Mouse (Mus musculus) embryonic facial prominence, embryonic 14.5 days (tissue): ENCODE measurements around the gene Gse1. TPM values are rescaled to one million over a fixed set of nuclear protein-coding genes. Genes with fewer than 3 reads are reported as not detected.

Source experiments
- ATAC-seq: fragments of 200-750 bp; cut with Nextera tagmentation; 2 replicates; pipeline ENCODE4 v1.8.0; 2017; ENCODE audit warnings: low read depth, moderate number of reproducible peaks, moderate TSS enrichment
- DNase-seq: peaks from one replicate; pipeline ENCODE4 v3.0.0-alpha.2; 2015; ENCODE audit warnings: low spot score
- H3K27ac ChIP-seq: fragments of 300-500 bp; sonication (generic); replicated peaks from 2 replicates; pipeline ENCODE4 v1.5.1; 2014; ENCODE audit warnings: low read depth, mild to moderate bottlenecking, low read length, moderate library complexity
- H3K27me3 ChIP-seq: fragments of 300-500 bp; sonication (generic); replicated peaks from 2 replicates; pipeline ENCODE4 v1.6.1; 2014; ENCODE audit warnings: low read length; ENCODE audit not compliant: control insufficient read depth, insufficient read depth
- H3K36me3 ChIP-seq: fragments of 300-500 bp; sonication (generic); 2 replicates; pipeline ENCODE4 v1.6.1; 2014; ENCODE audit warnings: low read length, mixed read lengths; ENCODE audit not compliant: control insufficient read depth, insufficient read depth
- H3K4me1 ChIP-seq: fragments of 300-500 bp; sonication (generic); 2 replicates; pipeline ENCODE4 v1.6.1; 2014; ENCODE audit warnings: antibody characterized with exemption, low read length; ENCODE audit not compliant: control insufficient read depth, insufficient read depth
- H3K4me2 ChIP-seq: fragments of 300-500 bp; sonication (generic); 2 replicates; pipeline ENCODE4 v1.6.1; 2014; ENCODE audit warnings: low read depth, mild to moderate bottlenecking, low read length, moderate library complexity, mixed read lengths
- H3K4me3 ChIP-seq: fragments of 300-500 bp; sonication (generic); 2 replicates; pipeline ENCODE4 v1.5.1; 2014; ENCODE audit warnings: low read depth, mild to moderate bottlenecking, low read length
- H3K9ac ChIP-seq: fragments of 300-500 bp; sonication (generic); 2 replicates; pipeline ENCODE4 v1.6.1; 2014; ENCODE audit warnings: low read depth, mild to moderate bottlenecking, low read length, moderate library complexity, mixed read lengths
- H3K9me3 ChIP-seq: fragments of 300-500 bp; sonication (generic); 2 replicates; pipeline ENCODE4 v1.6.1; 2016; ENCODE audit warnings: low read length; ENCODE audit not compliant: control insufficient read depth
- WGBS: fragments of 180-500 bp; shearing (Covaris S2); extraction: QIAGEN DNeasy Blood & Tissue Kit; methylation state at CpG from one replicate; pipeline ENCODE4 v1.1.7; 2014; 5-methylcytosine and 5-hydroxymethylcytosine counted together
- polyA plus RNA-seq: library from polyadenylated mRNA; unstranded; fragments of >200 nt; fragmentation: Nextera tagmentation; extraction: Ambion mirVana; gene quantifications from 2 replicates; pipeline ENCODE4 v1.2.1, GENCODE M21; 2014

Gene Gse1
- polyA plus RNA-seq, 1 experiment from 2014 or later: 8.7 TPM

- H3K4me1 ChIP-seq: peaks cover 42% of the 10 kb centered on the region
- ATAC-seq (no peak), DNase-seq (no peak)
- 0 out of 2 replicates have a peak overlapping the region, but pooled peaks have one; percentile 3 for H3K9ac ChIP-seq
- H3K36me3 ChIP-seq: no peaks in the 10 kb centered on the region
- no peak overlapping the region for H3K4me2 ChIP-seq
- H3K9me3 ChIP-seq: no peaks in the 10 kb centered on the region
- 0 out of 2 replicates have a peak overlapping the region, but pooled peaks have one; percentile 34 for H3K27ac ChIP-seq
- no peaks in the 10 kb centered on the region for H3K27me3 ChIP-seq
- no peak overlapping the region for H3K4me3 ChIP-seq
- WGBS: 51% methylated on average over 22 of the region's 22 CpGs
Measured at GRCm38 (mm10) chr8:120376847-120377802, 148.9 kb downstream of the Gse1 start.

GRCm38 (mm10) chr8:120377803-120378189 is 149.5 kb downstream of the Gse1 start:
- no peak for ATAC-seq
- no peak for DNase-seq
- H3K27ac ChIP-seq: 0 out of 2 replicates have a peak overlapping the region, but pooled peaks have one; percentile 34
- H3K4me3 ChIP-seq: no peak overlapping the region
- H3K9me3 ChIP-seq: no peaks in the 10 kb centered on the region
- no peaks in the 10 kb centered on the region for H3K36me3 ChIP-seq
- peak overlapping the region; percentile 15; the same call in 1 of the 2 replicates for H3K9ac ChIP-seq
- 0 out of 2 replicates have a peak overlapping the region, but pooled peaks have one; percentile 13 for H3K4me2 ChIP-seq
- H3K4me1 ChIP-seq: peaks cover 49% of the 10 kb centered on the region
- 47% methylated on average over 7 of the region's 7 CpGs for WGBS
- H3K27me3 ChIP-seq: no peaks in the 10 kb centered on the region

- DNase-seq (peak; percentile 78), ATAC-seq (no peak)
- Histone ChIP-seq H3K4me2 (0 out of 2 replicates have a peak overlapping the region, but pooled peaks have one; percentile 13), H3K9me3 (no peaks in the 10 kb centered on the region), H3K36me3 (no peaks in the 10 kb centered on the region), H3K4me1 (peaks cover 54% of the 10 kb centered on the region), H3K27me3 (no peaks in the 10 kb centered on the region), H3K4me3 (no peak overlapping the region), H3K9ac (peak overlapping the region; percentile 15; the same call in 1 of the 2 replicates), H3K27ac (no peak overlapping the region; the same call in 1 of the 2 replicates)
- WGBS: 33% methylated on average over 16 of the region's 16 CpGs
Measured at GRCm38 (mm10) chr8:120378306-120378705, 150.1 kb downstream of the Gse1 start.

DNA sequence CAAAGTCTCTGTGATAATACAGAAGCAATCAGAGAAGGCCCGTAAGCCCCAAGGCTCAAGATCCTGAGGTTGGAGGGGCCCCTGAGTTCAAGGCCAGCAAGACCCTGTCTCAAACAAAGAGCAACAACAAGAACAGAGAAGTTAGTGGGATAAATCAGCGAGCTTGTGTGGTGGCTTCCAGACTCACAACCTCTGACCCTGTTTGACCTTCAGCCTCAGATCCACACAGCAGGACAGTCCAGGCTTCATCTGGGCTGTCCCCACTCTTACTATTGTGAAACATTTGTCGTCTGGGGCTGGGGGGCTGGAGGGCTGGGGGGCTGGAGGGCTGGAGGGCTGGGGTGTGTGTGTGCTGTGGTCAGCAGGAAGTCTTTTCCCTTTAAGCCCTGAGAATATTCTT is 150.8 kb downstream of the Gse1 start:
- Histone ChIP-seq H3K9me3 (no peaks in the 10 kb centered on the region), H3K9ac (no peak overlapping the region), H3K36me3 (no peaks in the 10 kb centered on the region), H3K27me3 (no peaks in the 10 kb centered on the region), H3K4me1 (peaks cover 60% of the 10 kb centered on the region), H3K27ac (no peak overlapping the region), H3K4me2 (no peak overlapping the region), H3K4me3 (no peak overlapping the region)
- ATAC-seq (no peak), DNase-seq (no peak)
- 46% methylated on average over 3 of the region's 3 CpGs for WGBS

GRCm38 (mm10) chr8:120381865-120382264 is 153.6 kb downstream of the Gse1 start:
- 33% methylated on average over 4 of the region's 4 CpGs for WGBS
- Histone ChIP-seq H3K27ac (peak overlapping the region; percentile 62), H3K4me1 (peaks cover 47% of the 10 kb centered on the region), H3K9ac (no peak overlapping the region), H3K36me3 (no peaks in the 10 kb centered on the region), H3K4me2 (no peak overlapping the region), H3K27me3 (no peaks in the 10 kb centered on the region), H3K9me3 (no peaks in the 10 kb centered on the region), H3K4me3 (no peak overlapping the region)
- DNase-seq: no peak
- no peak for ATAC-seq

DNA sequence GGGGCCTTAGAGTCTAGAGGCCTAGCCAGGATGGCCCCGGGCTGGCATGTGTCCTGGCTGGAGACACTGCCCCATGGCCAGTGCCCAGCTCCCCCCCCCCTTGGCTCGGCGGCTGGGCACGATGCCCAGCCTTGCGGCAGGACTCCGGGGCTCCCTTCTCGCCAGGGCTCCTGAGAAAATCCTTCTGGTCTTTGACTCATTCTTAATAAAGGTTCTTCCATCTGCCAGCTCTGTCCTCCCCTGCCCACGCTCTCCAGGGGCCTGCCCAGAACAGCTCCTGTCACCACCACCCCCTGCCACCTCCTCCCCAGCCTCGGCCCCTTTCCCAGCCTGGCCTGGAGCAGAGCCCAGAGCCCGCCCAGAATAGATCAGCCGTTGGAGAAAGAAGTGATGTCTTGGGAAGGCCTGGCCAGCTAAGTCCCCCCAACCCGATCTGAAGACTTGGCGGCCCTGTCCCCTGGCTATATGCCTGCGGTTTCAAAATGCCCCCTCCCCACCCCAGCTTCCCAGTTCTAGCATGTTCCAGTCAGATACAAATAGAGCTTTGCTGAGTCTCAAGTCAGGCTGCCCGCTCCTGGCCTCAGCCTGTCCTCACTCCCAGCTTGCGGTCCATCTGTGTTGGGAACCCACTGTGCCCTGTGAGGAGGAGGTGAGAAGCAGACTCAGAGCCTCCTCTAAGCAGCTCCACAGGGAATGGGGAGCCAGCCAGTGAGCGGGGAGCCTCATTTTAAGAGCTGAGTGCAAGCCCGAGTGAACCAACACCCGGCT is 154.4 kb downstream of the Gse1 start:
- Histone ChIP-seq H3K9me3 (no peaks in the 10 kb centered on the region), H3K9ac (0 out of 2 replicates have a peak overlapping the region, but pooled peaks have one; percentile 28), H3K27me3 (no peaks in the 10 kb centered on the region), H3K4me2 (no peak overlapping the region), H3K27ac (peak overlapping the region; percentile 62), H3K4me3 (no peak overlapping the region), H3K36me3 (no peaks in the 10 kb centered on the region), H3K4me1 (peaks cover 41% of the 10 kb centered on the region)
- 49% methylated on average over 12 of the region's 19 CpGs for WGBS
- ATAC-seq (peak; percentile 74), DNase-seq (peak; percentile 86)

GRCm38 (mm10) chr8:120383204-120383560 is 154.9 kb downstream of the Gse1 start:
- H3K9me3 ChIP-seq: no peaks in the 10 kb centered on the region
- no peak overlapping the region for H3K4me3 ChIP-seq
- DNase-seq (no peak), ATAC-seq (no peak)
- H3K36me3 ChIP-seq: no peaks in the 10 kb centered on the region
- H3K4me2 ChIP-seq: no peak overlapping the region
- H3K4me1 ChIP-seq: peaks cover 35% of the 10 kb centered on the region
- peak overlapping the region; percentile 28; the same call in 1 of the 2 replicates for H3K9ac ChIP-seq
- H3K27me3 ChIP-seq: no peaks in the 10 kb centered on the region
- peak overlapping the region; percentile 62 for H3K27ac ChIP-seq
- WGBS: 69% methylated on average over 6 of the region's 6 CpGs

DNA sequence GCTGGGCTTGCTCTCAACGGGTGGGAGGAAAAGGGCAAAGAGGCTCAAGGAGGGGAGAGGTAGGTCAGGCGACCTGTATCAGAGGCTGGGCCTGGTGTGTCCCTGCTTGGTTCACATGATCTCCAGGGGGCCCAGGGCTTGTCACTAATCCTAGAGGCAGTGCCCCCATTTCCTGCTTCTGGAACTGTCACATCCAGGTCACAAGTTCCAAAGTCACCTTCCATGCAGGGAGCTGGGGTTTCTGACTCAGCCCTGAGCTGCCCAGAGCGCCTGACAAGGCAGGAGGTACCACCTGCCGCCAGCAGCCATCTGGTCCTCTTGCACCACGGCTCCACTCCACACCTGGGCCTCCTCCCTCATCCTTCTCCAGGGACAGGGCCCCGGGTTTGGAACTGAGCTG is 155.5 kb downstream of the Gse1 start:
- Histone ChIP-seq H3K27ac (peak overlapping the region; percentile 62), H3K27me3 (no peaks in the 10 kb centered on the region), H3K9ac (peak overlapping the region; percentile 28; the same call in 1 of the 2 replicates), H3K4me2 (no peak overlapping the region), H3K4me3 (no peak overlapping the region), H3K4me1 (peaks cover 30% of the 10 kb centered on the region), H3K36me3 (no peaks in the 10 kb centered on the region), H3K9me3 (no peaks in the 10 kb centered on the region)
- DNase-seq: no peak
- no peak for ATAC-seq
- WGBS: 57% methylated on average over 6 of the region's 6 CpGs
